Mouse (Mus musculus): ENCODE results near the gene E030018B13Rik. TPM values are rescaled to one million over a fixed set of nuclear protein-coding genes. Genes with fewer than 3 reads are reported as not detected.

Gene E030018B13Rik
- polyA plus RNA-seq (2015; fragmentation: Nextera tagmentation; extraction: Ambion mirVana): 0.17 TPM in 1 of 2 replicates, not detected in the other

DNA sequence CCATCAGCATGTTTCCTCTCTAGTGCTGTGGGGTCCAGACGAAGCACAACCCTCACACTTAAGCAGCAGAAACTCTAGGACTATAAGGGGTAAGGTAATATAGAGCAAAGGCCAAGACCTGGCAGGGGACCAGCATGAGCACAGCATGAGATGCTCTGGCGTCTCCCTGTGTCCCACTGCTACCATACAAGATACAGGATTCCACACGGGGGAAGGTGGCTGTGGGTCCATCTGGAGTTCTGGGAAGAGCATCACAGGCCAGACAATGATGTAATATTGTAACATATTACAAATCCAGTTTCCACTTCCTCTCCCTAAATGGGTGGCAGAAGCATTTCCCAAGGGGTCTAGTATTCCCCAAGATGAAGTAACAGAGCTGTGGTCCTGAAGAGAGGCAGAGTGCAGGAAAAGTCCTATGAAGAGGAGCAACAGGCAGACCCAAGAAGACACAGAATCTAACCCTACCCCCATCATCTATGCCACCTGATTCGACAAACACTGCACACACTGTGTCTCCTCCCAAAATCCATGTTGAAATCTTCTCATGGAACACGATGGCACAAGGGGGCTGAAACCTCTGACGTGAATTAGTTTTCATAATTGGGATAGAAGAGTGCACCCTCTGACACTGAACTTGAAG is at the start of gene E030018B13Rik:
Gene E030018B13Rik (plus strand): TSS at position 590 of the 640 bp plus-strand sequence.
- H3K36me3 ChIP-seq: no peaks in the 10 kb centered on the region
- 85% methylated on average over 6 of the region's 6 CpGs for WGBS
- no peak within 1 kb of the TSS for H3K4me3 ChIP-seq (replicated peaks)
- H3K27ac ChIP-seq: no peak within 1 kb of the TSS
- ATAC-seq (ENCODE audit: insufficient read depth, low FRiP score, low read depth): no peak
- H3K4me1 ChIP-seq: peaks cover 41% of the 10 kb centered on the region
- H3K9me3 ChIP-seq: no peaks in the 10 kb centered on the region
- H3K9ac ChIP-seq: no peak within 1 kb of the TSS
- H3K4me2 ChIP-seq: no peak within 1 kb of the TSS
- H3K27me3 ChIP-seq (replicated peaks): no peaks in the 10 kb centered on the region

DNA sequence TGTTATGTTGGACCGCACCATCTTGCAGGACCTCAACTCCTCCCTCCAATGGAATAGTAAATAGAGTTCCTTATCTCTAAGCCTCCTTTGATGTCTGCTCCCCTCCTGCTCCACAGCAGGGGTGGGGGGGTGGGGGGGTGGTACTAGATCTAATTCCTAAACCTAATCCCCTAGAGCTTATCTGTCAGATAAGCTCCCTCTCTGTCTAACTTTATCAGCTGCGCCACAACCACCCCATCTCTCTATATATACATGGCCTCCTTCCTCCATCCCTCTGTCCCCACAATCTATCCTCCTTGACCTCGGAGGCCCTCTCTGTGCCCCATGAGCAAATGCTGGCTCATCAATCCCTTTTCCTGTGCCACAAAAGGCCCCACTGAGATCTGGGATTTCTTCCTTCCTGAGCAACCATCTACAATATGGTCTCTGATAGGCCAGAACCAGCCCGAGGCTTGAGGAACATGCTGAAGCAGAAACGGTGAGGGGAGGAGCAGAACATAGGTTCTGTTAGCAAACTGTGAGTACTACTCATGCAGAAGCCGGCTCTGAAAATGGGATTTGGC is 48.2 kb upstream of the E030018B13Rik start:
- 51% methylated on average over 6 of the region's 6 CpGs for WGBS
- Histone ChIP-seq H3K4me2 (no peak overlapping the region), H3K9me3 (no peaks in the 10 kb centered on the region), H3K36me3 (no peaks in the 10 kb centered on the region), H3K27ac (no peak overlapping the region), H3K4me3 (replicated peaks) (no peak overlapping the region), H3K9ac (no peak overlapping the region), H3K27me3 (replicated peaks) (no peaks in the 10 kb centered on the region), H3K4me1 (no peaks in the 10 kb centered on the region)
- no peak for ATAC-seq (ENCODE audit: insufficient read depth, low FRiP score, low read depth)

GRCm38 (mm10) chr7:63871698-63872097 is 45.0 kb upstream of the E030018B13Rik start:
- no peak for ATAC-seq (ENCODE audit: insufficient read depth, low FRiP score, low read depth)

DNA sequence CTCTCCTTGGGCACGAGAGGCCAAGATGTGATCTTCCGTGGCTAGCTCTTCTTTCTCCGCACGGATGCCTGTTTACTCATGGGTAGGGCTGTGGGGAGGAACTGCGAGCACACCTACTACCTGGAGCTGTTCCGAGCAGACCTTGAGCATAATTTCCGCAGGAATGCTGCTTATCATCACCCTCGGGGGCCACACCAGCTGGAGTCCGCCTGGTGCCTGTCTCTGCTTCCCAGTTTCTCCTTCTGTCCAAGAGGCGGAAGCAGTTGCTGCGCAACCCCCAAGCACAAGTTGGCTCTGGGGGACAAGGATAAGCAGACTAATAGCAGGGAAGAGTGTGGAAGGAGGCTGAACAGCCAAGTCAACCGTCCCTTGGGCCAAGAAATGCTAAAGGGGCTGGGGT is 42.8 kb upstream of the E030018B13Rik start:
- no peak overlapping the region for H3K4me2 ChIP-seq
- WGBS: 56% methylated on average over 12 of the region's 12 CpGs
- H3K36me3 ChIP-seq: no peaks in the 10 kb centered on the region
- H3K9ac ChIP-seq: no peak overlapping the region
- no peaks in the 10 kb centered on the region for H3K4me1 ChIP-seq
- no peak overlapping the region for H3K27ac ChIP-seq
- H3K4me3 ChIP-seq (replicated peaks): no peak overlapping the region
- ATAC-seq (ENCODE audit: insufficient read depth, low FRiP score, low read depth): no peak
- H3K27me3 ChIP-seq (replicated peaks): no peaks in the 10 kb centered on the region
- H3K9me3 ChIP-seq: no peaks in the 10 kb centered on the region

More at GRCm38 (mm10) chr7:63871698-63872097, 45.0 kb upstream of the E030018B13Rik start:
- Histone ChIP-seq H3K36me3 (no peaks in the 10 kb centered on the region), H3K9ac (no peak overlapping the region), H3K4me1 (no peaks in the 10 kb centered on the region), H3K27me3 (replicated peaks) (no peaks in the 10 kb centered on the region), H3K4me3 (replicated peaks) (no peak overlapping the region), H3K9me3 (no peaks in the 10 kb centered on the region), H3K27ac (no peak overlapping the region), H3K4me2 (no peak overlapping the region)
- 72% methylated on average over 6 of the region's 6 CpGs for WGBS

- no peak overlapping the region for H3K9ac ChIP-seq
- ATAC-seq (ENCODE audit: insufficient read depth, low FRiP score, low read depth): no peak
- no peaks in the 10 kb centered on the region for H3K36me3 ChIP-seq
- no peak overlapping the region for H3K27ac ChIP-seq
- H3K4me2 ChIP-seq: no peak overlapping the region
- H3K4me3 ChIP-seq (replicated peaks): no peak overlapping the region
- no peaks in the 10 kb centered on the region for H3K9me3 ChIP-seq
- no peaks in the 10 kb centered on the region for H3K27me3 ChIP-seq (replicated peaks)
- no peaks in the 10 kb centered on the region for H3K4me1 ChIP-seq
Observed at GRCm38 (mm10) chr7:63875686-63876085, 41.0 kb upstream of the E030018B13Rik start.

DNA sequence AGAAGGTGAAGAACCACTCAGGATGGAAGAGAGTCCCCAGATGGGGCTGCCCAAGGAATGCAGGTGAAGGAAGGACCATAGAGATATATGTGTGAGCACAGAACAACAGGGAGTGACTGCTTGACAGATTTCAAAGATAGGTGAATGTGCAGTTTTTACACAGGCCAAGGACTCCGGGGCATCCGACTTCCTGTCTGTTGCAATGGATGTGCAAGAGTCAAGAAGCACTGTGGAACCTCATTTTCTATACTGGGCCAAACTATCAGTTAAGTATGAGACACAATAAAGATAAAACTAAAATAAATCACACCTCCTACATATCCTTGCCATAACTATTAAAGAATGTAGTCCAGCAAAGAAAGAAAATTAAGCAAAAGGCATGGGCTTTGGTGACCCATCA is 40.0 kb upstream of the E030018B13Rik start:
- no peak overlapping the region for H3K4me2 ChIP-seq
- H3K9me3 ChIP-seq: no peaks in the 10 kb centered on the region
- H3K4me3 ChIP-seq (replicated peaks): no peak overlapping the region
- no peaks in the 10 kb centered on the region for H3K27me3 ChIP-seq (replicated peaks)
- WGBS: 71% methylated on average over 2 of the region's 2 CpGs
- no peak for ATAC-seq (ENCODE audit: insufficient read depth, low FRiP score, low read depth)
- H3K4me1 ChIP-seq: no peaks in the 10 kb centered on the region
- no peak overlapping the region for H3K9ac ChIP-seq
- H3K27ac ChIP-seq: no peak overlapping the region
- H3K36me3 ChIP-seq: no peaks in the 10 kb centered on the region

- H3K4me3 ChIP-seq (replicated peaks): no peak overlapping the region
- H3K27ac ChIP-seq: no peak overlapping the region
- peak overlapping the region; percentile 32 for H3K4me2 ChIP-seq
- ATAC-seq (ENCODE audit: insufficient read depth, low FRiP score, low read depth): no peak
- H3K27me3 ChIP-seq (replicated peaks): no peaks in the 10 kb centered on the region
- no peak overlapping the region for H3K9ac ChIP-seq
- no peaks in the 10 kb centered on the region for H3K36me3 ChIP-seq
- 23% methylated on average over 14 of the region's 14 CpGs for WGBS
- no peaks in the 10 kb centered on the region for H3K4me1 ChIP-seq
- H3K9me3 ChIP-seq: no peaks in the 10 kb centered on the region
Observed at GRCm38 (mm10) chr7:63877610-63878009, 39.0 kb upstream of the E030018B13Rik start.

- Histone ChIP-seq H3K9ac (no peak overlapping the region), H3K4me1 (no peaks in the 10 kb centered on the region), H3K27me3 (replicated peaks) (no peaks in the 10 kb centered on the region), H3K36me3 (no peaks in the 10 kb centered on the region), H3K4me3 (replicated peaks) (no peak overlapping the region), H3K9me3 (no peaks in the 10 kb centered on the region), H3K27ac (no peak overlapping the region), H3K4me2 (no peak overlapping the region)
- WGBS: 81% methylated on average over 6 of the region's 6 CpGs
- ATAC-seq (ENCODE audit: insufficient read depth, low FRiP score, low read depth): no peak
Observed at GRCm38 (mm10) chr7:63879583-63879982, 37.1 kb upstream of the E030018B13Rik start.

GRCm38 (mm10) chr7:63882739-63883138 is 33.9 kb upstream of the E030018B13Rik start:
- ATAC-seq (ENCODE audit: insufficient read depth, low FRiP score, low read depth): no peak
- no peak overlapping the region for H3K9ac ChIP-seq
- H3K9me3 ChIP-seq: no peaks in the 10 kb centered on the region
- no peaks in the 10 kb centered on the region for H3K36me3 ChIP-seq
- no peak overlapping the region for H3K4me3 ChIP-seq (replicated peaks)
- WGBS: 79% methylated on average over 7 of the region's 7 CpGs
- H3K4me2 ChIP-seq: no peak overlapping the region
- no peaks in the 10 kb centered on the region for H3K27me3 ChIP-seq (replicated peaks)
- H3K4me1 ChIP-seq: no peaks in the 10 kb centered on the region
- H3K27ac ChIP-seq: no peak overlapping the region

DNA sequence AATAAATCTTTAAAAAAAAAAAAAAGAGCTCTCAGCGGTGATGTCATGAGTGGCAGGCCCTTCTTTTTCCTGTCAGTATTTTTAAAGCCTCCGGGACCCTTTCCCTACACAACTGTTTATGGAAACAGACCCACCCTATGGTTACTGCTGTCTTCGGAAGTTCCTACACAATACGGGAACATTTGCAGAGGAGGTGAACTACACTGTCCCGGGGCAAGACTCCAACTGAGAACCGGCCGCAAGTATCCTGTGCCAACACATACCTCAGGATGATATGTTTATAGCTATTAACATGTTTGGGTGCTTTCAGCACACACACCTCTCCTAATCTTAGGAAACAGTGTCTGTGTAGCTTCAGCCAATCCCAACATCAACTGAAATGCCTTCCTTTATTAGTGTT is 31.6 kb upstream of the E030018B13Rik start:
- no peak for ATAC-seq (ENCODE audit: insufficient read depth, low FRiP score, low read depth)
- no peak overlapping the region for H3K27ac ChIP-seq
- H3K4me2 ChIP-seq: no peak overlapping the region
- H3K36me3 ChIP-seq: 0 out of 2 replicates have a peak, but pooled peaks cover under 1% of the 10 kb centered on the region
- peaks cover 4% of the 10 kb centered on the region; the same call in 1 of the 2 replicates for H3K4me1 ChIP-seq
- no peak overlapping the region for H3K4me3 ChIP-seq (replicated peaks)
- H3K9ac ChIP-seq: no peak overlapping the region
- H3K9me3 ChIP-seq: no peaks in the 10 kb centered on the region
- 73% methylated on average over 7 of the region's 7 CpGs for WGBS
- H3K27me3 ChIP-seq (replicated peaks): no peaks in the 10 kb centered on the region

DNA sequence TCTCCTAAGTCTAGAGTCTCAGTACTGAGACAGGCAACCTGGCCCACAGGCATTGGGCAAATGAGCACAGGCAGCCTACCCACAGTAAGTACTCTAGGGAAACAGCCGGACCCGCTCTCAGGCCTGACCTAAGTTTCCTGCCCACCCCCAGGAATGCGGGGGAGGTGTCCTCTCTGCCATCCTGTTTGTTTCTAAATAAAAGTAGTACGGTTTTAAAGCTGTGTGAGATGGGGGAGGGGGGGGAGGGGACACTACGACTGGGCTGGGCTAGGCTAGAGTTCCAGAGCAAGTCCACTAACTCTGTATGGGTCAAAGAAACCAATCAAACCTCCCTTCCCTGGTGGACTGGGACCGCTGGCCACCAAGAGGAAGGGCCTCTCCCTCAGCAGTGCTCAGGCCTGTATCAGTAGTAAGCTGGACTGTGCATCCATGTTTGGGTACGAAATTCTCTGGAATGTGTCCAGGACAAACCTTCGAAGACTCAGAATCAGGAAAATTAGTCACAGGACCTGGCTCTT is 29.6 kb upstream of the E030018B13Rik start:
- no peak overlapping the region for H3K27ac ChIP-seq
- H3K4me3 ChIP-seq (replicated peaks): no peak overlapping the region
- H3K36me3 ChIP-seq: peaks cover 5% of the 10 kb centered on the region
- 56% methylated on average over 8 of the region's 8 CpGs for WGBS
- H3K9me3 ChIP-seq: no peaks in the 10 kb centered on the region
- H3K27me3 ChIP-seq (replicated peaks): no peaks in the 10 kb centered on the region
- no peak overlapping the region for H3K4me2 ChIP-seq
- no peak overlapping the region for H3K9ac ChIP-seq
- H3K4me1 ChIP-seq: peaks cover 4% of the 10 kb centered on the region; the same call in 1 of the 2 replicates
- ATAC-seq (ENCODE audit: insufficient read depth, low FRiP score, low read depth): no peak

DNA sequence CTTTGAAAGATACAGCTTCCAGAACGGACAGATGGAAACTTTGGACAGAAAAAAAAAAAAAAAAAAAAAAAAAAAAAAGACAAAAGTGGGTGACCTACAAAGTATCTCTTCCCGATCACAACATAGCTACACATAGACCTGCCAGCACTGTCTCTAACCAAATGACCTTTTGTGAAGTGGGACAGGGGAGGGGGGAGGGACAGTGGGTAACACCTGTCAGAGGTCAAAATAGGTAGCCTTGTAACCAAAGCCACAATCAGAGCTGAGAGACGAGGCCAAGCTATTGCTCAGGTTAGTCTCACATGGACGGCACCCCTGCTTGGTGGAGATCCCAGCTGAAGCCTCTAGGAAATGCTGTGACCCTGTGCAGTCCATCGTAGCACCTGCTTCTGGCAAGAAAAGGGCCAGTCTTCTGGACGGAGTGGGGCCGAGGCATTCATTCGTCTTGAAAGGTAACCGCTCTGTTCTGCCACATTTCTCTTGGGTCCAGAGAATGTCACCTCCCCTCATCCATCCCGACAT is 29.0 kb upstream of the E030018B13Rik start:
- no peak overlapping the region for H3K27ac ChIP-seq

More for the DNA sequence above, 29.0 kb upstream of the E030018B13Rik start:
- ATAC-seq (ENCODE audit: insufficient read depth, low FRiP score, low read depth): no peak
- Histone ChIP-seq H3K27me3 (replicated peaks) (no peaks in the 10 kb centered on the region), H3K4me2 (no peak overlapping the region), H3K4me3 (replicated peaks) (no peak overlapping the region), H3K36me3 (peaks cover 5% of the 10 kb centered on the region), H3K4me1 (peaks cover 4% of the 10 kb centered on the region; the same call in 1 of the 2 replicates), H3K9ac (no peak overlapping the region), H3K9me3 (no peaks in the 10 kb centered on the region)
- 75% methylated on average over 10 of the region's 10 CpGs for WGBS

Data from stomach, embryonic 15.5 days (tissue).